Mouse (Mus musculus) erythroblast, embryonic 14.5 days (primary cell): ENCODE measurements around the gene Tns3.

Experiments used
- GATA1 ChIP-seq: IDR thresholded peaks from 2 replicates; pipeline ENCODE4 v1.6.1; 2012; ENCODE audit warnings: low read length, inconsistent platforms, mixed read lengths
- TAL1 ChIP-seq: IDR thresholded peaks from 3 replicates; pipeline ENCODE4 v1.6.1; 2012; ENCODE audit warnings: low read length, inconsistent platforms, mixed read lengths

DNA sequence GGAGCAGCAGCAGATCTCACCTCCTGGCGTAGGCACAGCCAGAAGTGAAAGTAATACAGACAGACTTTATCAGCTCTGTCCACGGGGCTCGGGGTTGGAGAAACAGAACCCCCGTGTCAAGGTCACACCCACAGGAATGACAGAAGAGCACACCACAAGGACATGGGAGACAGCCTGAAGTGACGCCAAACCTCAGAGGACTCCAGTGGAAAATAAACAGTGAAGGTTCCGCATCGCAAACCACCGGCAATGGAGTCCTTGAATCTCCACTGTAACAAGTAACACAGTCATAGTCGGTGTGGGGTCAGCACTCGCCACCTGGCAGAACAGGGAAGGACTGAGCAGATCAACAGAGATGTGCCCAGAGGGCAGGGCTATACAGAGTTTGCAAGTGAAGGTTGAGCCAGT is 35.5 kb downstream of the Tns3 start:
- TF ChIP-seq GATA1 = no peak
- no peak for TF ChIP-seq TAL1
